Mouse (Mus musculus) CH12.LX (cell line): Measurements from ENCODE around the gene Urm1. TPM values are rescaled to one million over a fixed set of nuclear protein-coding genes. Genes with fewer than 3 reads are reported as not detected.
A peak's percentile ranks its signal among the peaks of the same experiment; 100 is the strongest.

Experiments used
- DNase-seq: peaks from one replicate; pipeline ENCODE4 v3.0.0-alpha.2; 2013; ENCODE audit errors: extremely low read depth
- H3K27ac ChIP-seq: 2 replicates; pipeline ENCODE4 v1.5.1; 2012; ENCODE audit warnings: low read depth, mild to moderate bottlenecking, control low read depth, moderate library complexity; ENCODE audit not compliant: insufficient read depth
- H3K27me3 ChIP-seq: replicated peaks from 2 replicates; pipeline ENCODE3; 2012; ENCODE audit warnings: inconsistent platforms
- H3K36me3 ChIP-seq, 2 experiments: replicated peaks in 1 of 2; 2 replicates each; pipeline versions ENCODE3 to v1.6.1; 2012; ENCODE audit warnings: inconsistent platforms in 1 of 2, low read length in 1 of 2, mild to moderate bottlenecking in 1 of 2, mixed read lengths in 1 of 2, moderate library complexity in 1 of 2; ENCODE audit not compliant: control insufficient read depth in 1 of 2, insufficient read depth in 1 of 2
- H3K4me1 ChIP-seq, 2 experiments: 2 replicates each; pipeline ENCODE4 v1.6.1; 2012; ENCODE audit warnings: inconsistent platforms in 1 of 2, moderate library complexity in 1 of 2; ENCODE audit not compliant: insufficient read depth in 2 of 2, control insufficient read depth in 1 of 2
- H3K4me2 ChIP-seq: 2 replicates; pipeline ENCODE4 v1.6.1; 2012; ENCODE audit warnings: low read depth, mild to moderate bottlenecking, control low read depth; ENCODE audit not compliant: poor library complexity, insufficient read depth, severe bottlenecking
- H3K4me3 ChIP-seq, 3 experiments: fragments of 150-350 bp in 1 of 3; sonication (generic) in 1 of 3; replicated peaks in 1 of 3; 2 replicates each; pipeline versions ENCODE3 to v1.5.1; 2011 to 2012; ENCODE audit warnings: low read depth in 2 of 3, low read length in 2 of 3, mild to moderate bottlenecking in 2 of 3, moderate library complexity in 2 of 3, control low read depth in 1 of 3, improper control_type of control experiment in 1 of 3, inconsistent platforms in 1 of 3, mixed read lengths in 1 of 3; ENCODE audit not compliant: poor library complexity in 1 of 3
- H3K79me2 ChIP-seq: replicated peaks from 2 replicates; pipeline ENCODE4 v1.6.1; 2012; ENCODE audit warnings: mild to moderate bottlenecking, moderate library complexity; ENCODE audit not compliant: control insufficient read depth, poor library complexity, insufficient read depth, severe bottlenecking; ENCODE audit errors: extremely low read depth
- H3K9ac ChIP-seq: 2 replicates; pipeline ENCODE4 v1.6.1; 2012; ENCODE audit warnings: low read depth, mild to moderate bottlenecking, control low read depth, moderate library complexity; ENCODE audit not compliant: insufficient read depth
- H3K9me3 ChIP-seq: replicated peaks from 2 replicates; pipeline ENCODE3; 2012; ENCODE audit warnings: low read length, inconsistent platforms, mixed read lengths
- CHD1 ChIP-seq: IDR thresholded peaks from 2 replicates; pipeline ENCODE4 v1.6.1; 2012; ENCODE audit warnings: low read depth, low read length, improper control_type of control experiment, inconsistent platforms
- CHD2 ChIP-seq: IDR thresholded peaks from 2 replicates; pipeline ENCODE4 v1.6.1; 2011; ENCODE audit warnings: low read length, improper control_type of control experiment
- CTCF ChIP-seq, 2 experiments: IDR thresholded peaks in 1 of 2; conservative IDR thresholded peaks in 1 of 2; 2 replicates each; pipeline ENCODE4 v1.5.1; 2011 to 2012; ENCODE audit warnings: low read depth in 2 of 2, low read length in 2 of 2, improper control_type of control experiment in 1 of 2, inconsistent platforms in 1 of 2, mild to moderate bottlenecking in 1 of 2, moderate library complexity in 1 of 2
- EP300 ChIP-seq: IDR thresholded peaks from 2 replicates; pipeline ENCODE4 v1.6.1; 2011; ENCODE audit warnings: low read length, improper control_type of control experiment
- GABPA ChIP-seq: IDR thresholded peaks from 2 replicates; pipeline ENCODE4 v1.6.1; 2012; ENCODE audit warnings: low read depth, low read length, improper control_type of control experiment, inconsistent platforms; ENCODE audit not compliant: insufficient replicate concordance
- HCFC1 ChIP-seq: IDR thresholded peaks from 2 replicates; pipeline ENCODE4 v1.6.1; 2012; ENCODE audit warnings: low read depth, mild to moderate bottlenecking, inconsistent platforms, low read length, improper control_type of control experiment
- IRF4 ChIP-seq: IDR thresholded peaks from 2 replicates; pipeline ENCODE4 v1.6.1; 2014; ENCODE audit warnings: low read depth, mild to moderate bottlenecking, inconsistent platforms, low read length, improper control_type of control experiment
- JUND ChIP-seq: conservative IDR thresholded peaks from 2 replicates; pipeline ENCODE4 v1.6.1; 2011; ENCODE audit warnings: low read depth, low read length, improper control_type of control experiment
- KAT2A ChIP-seq: IDR thresholded peaks from 2 replicates; pipeline ENCODE4 v1.6.1; 2012; ENCODE audit warnings: low read length, improper control_type of control experiment, inconsistent platforms; ENCODE audit not compliant: insufficient replicate concordance
- MAX ChIP-seq: IDR thresholded peaks from 2 replicates; pipeline ENCODE4 v1.6.1; 2011; ENCODE audit warnings: low read length, improper control_type of control experiment
- MEF2A ChIP-seq: IDR thresholded peaks from 2 replicates; pipeline ENCODE4 v1.6.1; 2014; ENCODE audit warnings: low read depth, mild to moderate bottlenecking, inconsistent platforms, low read length, improper control_type of control experiment, borderline replicate concordance
- MXI1 ChIP-seq: IDR thresholded peaks from 2 replicates; pipeline ENCODE4 v1.6.1; 2011; ENCODE audit warnings: mild to moderate bottlenecking, low read depth, low read length, improper control_type of control experiment
- MYC ChIP-seq: IDR thresholded peaks from 2 replicates; pipeline ENCODE4 v1.6.1; 2011; ENCODE audit warnings: low read depth, mild to moderate bottlenecking, improper control_type of control experiment, low read length
- NELFE ChIP-seq: IDR thresholded peaks from 2 replicates; pipeline ENCODE4 v1.6.1; 2011; ENCODE audit warnings: low read depth, low read length, improper control_type of control experiment
- PAX5 ChIP-seq: IDR thresholded peaks from 2 replicates; pipeline ENCODE4 v1.6.1; 2012; ENCODE audit warnings: low read length, inconsistent platforms, mixed read lengths
- POLR2A ChIP-seq: IDR thresholded peaks from 2 replicates; pipeline ENCODE4 v1.6.1; 2011; ENCODE audit warnings: low read depth, mild to moderate bottlenecking, improper control_type of control experiment, low read length
- POLR2AphosphoS2 ChIP-seq: IDR thresholded peaks from 2 replicates; pipeline ENCODE4 v1.6.1; 2011; ENCODE audit warnings: low read depth, low read length, improper control_type of control experiment
- RAD21 ChIP-seq: IDR thresholded peaks from 2 replicates; pipeline ENCODE4 v1.6.1; 2011; ENCODE audit warnings: low read depth, mild to moderate bottlenecking, low read length, improper control_type of control experiment, moderate library complexity
- RCOR1 ChIP-seq: conservative IDR thresholded peaks from 2 replicates; pipeline ENCODE4 v1.6.1; 2012; ENCODE audit warnings: low read depth, mild to moderate bottlenecking, inconsistent platforms, low read length, improper control_type of control experiment
- SIN3A ChIP-seq: IDR thresholded peaks from 2 replicates; pipeline ENCODE4 v1.6.1; 2012; ENCODE audit warnings: low read length, improper control_type of control experiment, inconsistent platforms
- SMC3 ChIP-seq: IDR thresholded peaks from 2 replicates; pipeline ENCODE4 v1.6.1; 2011; ENCODE audit warnings: low read depth, low read length, improper control_type of control experiment
- UBTF ChIP-seq: IDR thresholded peaks from 2 replicates; pipeline ENCODE4 v1.6.1; 2012; ENCODE audit warnings: low read depth, mild to moderate bottlenecking, inconsistent platforms, low read length, improper control_type of control experiment, moderate library complexity
- USF1 ChIP-seq: IDR thresholded peaks from 2 replicates; pipeline ENCODE4 v1.6.1; 2014; ENCODE audit warnings: low read depth, mild to moderate bottlenecking, inconsistent platforms, low read length, improper control_type of control experiment
- USF2 ChIP-seq: conservative IDR thresholded peaks from 2 replicates; pipeline ENCODE4 v1.6.1; 2011; ENCODE audit warnings: low read depth, low read length, improper control_type of control experiment
- ZC3H11A ChIP-seq: IDR thresholded peaks from 2 replicates; pipeline ENCODE4 v1.6.1; 2012; ENCODE audit warnings: low read depth, mild to moderate bottlenecking, inconsistent platforms, low read length, improper control_type of control experiment
- ZKSCAN1 ChIP-seq: IDR thresholded peaks from 2 replicates; pipeline ENCODE4 v1.6.1; 2012; ENCODE audit warnings: low read depth, inconsistent platforms, low read length, improper control_type of control experiment, borderline replicate concordance
- dilution Hi-C: fragments of 300-500 bp; cut with MboI; formaldehyde crosslinking; loops from 2 replicates; pipeline ENCODE4 v1.14.3; 2020; ENCODE audit warnings: low sequenced_read_pairs; ENCODE audit not compliant: extremely low pct_unique_long_range_greater_than_20kb, extremely low pct_ligation_motif_present
- in situ Hi-C: fragments of 300-500 bp; cut with MboI; formaldehyde crosslinking; loops from 3 replicates; pipeline ENCODE4 v1.14.3; 2019; ENCODE audit warnings: low sequenced_read_pairs, low pct_ligation_motif_present, low pct_unique_long_range_greater_than_20kb, mixed read lengths
- polyA plus RNA-seq: library from polyadenylated mRNA; unstranded; fragments of >175 nt; gene quantifications from 2 replicates; pipeline ENCODE4 v1.2.1, GENCODE M21; 2012; ENCODE audit warnings: low read depth; ENCODE audit not compliant: insufficient read length
- total RNA-seq, 2 experiments: library from RNA; depleted of rRNA; stranded (reverse); fragments of 300-350 nt in 1 of 2; fragments of >200 nt in 1 of 2; gene quantifications; 2 replicates each; pipeline ENCODE4 v1.2.3; 2012 to 2014

The Urm1 gene
- total and polyA plus RNA-seq, 3 experiments: 25.6 to 31.9 (median 29.2) TPM

DNA sequence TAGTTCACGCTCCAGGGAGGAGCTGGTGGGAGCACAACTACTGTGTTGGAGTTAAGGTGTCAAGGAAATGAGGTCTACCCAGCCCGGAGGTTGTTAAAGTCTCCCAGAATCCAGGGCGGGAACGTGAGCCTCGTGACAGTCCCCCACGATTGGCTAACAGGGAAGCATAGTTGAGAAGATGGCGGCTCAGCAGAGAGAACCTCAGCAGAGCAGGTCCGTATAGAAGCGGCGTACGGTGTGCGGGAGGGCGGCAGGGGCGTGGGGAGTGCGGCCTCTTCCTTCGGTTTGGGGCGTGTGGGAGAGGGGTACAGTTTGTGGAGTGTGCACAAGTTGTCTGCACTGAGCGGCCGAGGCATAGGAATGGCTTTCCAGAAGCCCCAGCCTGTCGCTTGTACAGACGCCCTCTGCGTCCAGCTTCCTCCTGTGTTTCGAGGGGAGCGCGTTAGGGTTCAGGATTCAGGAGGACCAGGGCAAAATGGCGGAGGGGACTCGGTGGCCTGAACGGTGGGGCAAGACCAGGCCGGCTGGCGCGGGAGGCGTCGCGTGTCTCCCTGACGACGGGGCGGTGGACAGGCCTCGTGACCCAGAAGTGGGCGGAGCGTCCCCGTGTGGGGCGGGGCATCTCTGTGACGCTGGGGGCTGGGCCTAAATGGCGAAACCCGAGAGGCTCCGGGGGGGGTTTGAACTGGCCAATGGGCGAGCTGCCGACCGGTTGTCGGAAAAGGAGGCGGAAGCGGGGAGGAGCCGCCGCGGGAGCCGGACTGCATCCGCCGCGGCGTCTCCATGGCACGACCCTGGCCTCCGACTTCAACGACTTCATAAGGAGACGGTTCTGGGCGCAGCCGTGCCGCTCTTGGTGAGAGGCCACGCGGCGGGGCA is 69.4 kb downstream of the Urm1 start, which contains the start of gene Odf2 (continued):
- TF ChIP-seq CHD1 (no peak), ZC3H11A (no peak), KAT2A (0 out of 2 replicates have a peak, but pooled peaks have one; percentile 17), RAD21 (no peak), SMC3 (no peak), RCOR1 (no peak), ZKSCAN1 (no peak), HCFC1 (peak; percentile 59), USF2 (peak; percentile 58; the same call in 1 of the 2 replicates)

DNA sequence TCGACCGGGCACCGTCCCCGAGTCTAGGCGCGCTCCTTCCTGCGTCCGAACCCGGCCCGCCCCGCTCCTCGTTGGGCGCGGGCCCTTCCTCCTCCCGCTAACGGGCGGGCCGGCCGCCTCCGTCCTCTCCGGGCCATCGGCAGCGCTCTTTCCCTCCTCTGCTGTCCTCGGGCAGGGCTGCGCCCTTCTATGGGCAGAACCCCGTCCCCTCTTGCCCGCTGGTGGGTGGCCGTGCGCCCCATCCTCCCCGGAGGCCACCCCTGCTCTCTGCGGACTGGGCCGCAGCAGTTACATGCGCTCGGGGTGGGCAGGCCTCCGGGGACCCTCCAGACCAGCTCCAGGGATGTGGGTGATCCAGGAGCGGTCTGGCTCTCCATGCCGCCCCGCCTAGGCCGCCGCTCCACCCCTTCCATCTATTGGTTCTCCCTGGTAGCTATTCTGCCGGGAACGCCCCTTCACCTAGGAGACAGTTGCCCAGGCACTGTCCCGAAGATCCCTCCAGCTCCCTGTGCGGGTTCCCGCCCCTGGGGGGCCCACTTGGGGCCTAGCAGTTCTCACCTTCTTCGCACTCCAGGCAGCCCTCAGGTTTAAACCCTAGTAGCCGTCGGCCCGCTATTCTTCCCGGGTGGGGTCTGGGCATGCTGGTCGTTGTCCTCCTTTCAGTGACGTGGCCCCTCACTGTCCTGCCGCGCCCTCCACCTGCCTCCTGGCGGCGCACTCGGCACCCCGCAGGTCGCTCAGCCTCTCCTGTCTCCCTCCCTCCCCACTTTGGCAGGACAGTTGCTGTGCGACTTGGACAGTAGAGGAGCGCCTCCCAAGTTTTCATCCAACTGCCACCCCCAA is 70.3 kb downstream of the Urm1 start:
- Histone ChIP-seq H3K27me3 (peaks cover 16% of the 10 kb centered on the region), H3K4me2 (peak overlapping the region; percentile 83), H3K4me1 (peaks cover 4 to 22% of the 10 kb centered on the region in 2 experiments; a peak in 3 of 4 replicates), H3K4me3 (peak overlapping the region; percentile 77 to 98 (median 83)), H3K79me2 (peaks cover 8% of the 10 kb centered on the region; the same call in 1 of the 2 replicates), H3K27ac (peak overlapping the region; percentile 27; the same call in 1 of the 2 replicates), H3K9me3 (peaks cover 9% of the 10 kb centered on the region), H3K36me3 (peaks cover 29 to 39% of the 10 kb centered on the region in 2 experiments), H3K9ac (peak overlapping the region; percentile 85)
- dilution Hi-C loops (no loop called here), in situ Hi-C loops (no loop called here)
- DNase-seq: peak; percentile 87
- no peak for TF ChIP-seq IRF4
- TF ChIP-seq CHD2: no peak
- TF ChIP-seq SMC3: peak; percentile 7; the same call in 1 of the 2 replicates
- 0 out of 2 replicates have a peak, but pooled peaks have one; percentile 1 for TF ChIP-seq MYC
- 0 out of 2 replicates have a peak, but pooled peaks have one; percentile 36 for TF ChIP-seq UBTF
- TF ChIP-seq MAX: peak; percentile 12; the same call in 1 of the 2 replicates
- no peak for TF ChIP-seq MEF2A
- TF ChIP-seq PAX5: no peak
- no peak for TF ChIP-seq POLR2AphosphoS2
- TF ChIP-seq RCOR1: no peak
- peak; percentile 92 for TF ChIP-seq MXI1
- TF ChIP-seq SIN3A: peak; percentile 21
- peak; percentile 62 for TF ChIP-seq POLR2A
- no peak for TF ChIP-seq JUND
- TF ChIP-seq CTCF (conservative IDR thresholded peaks at IDR 0.05 in 1 of 2, IDR thresholded peaks at IDR 0.05 in 1 of 2; ENCODE audit: low read depth in 2 of 2, low read length in 2 of 2): peak in 1 of 2 experiments; percentile 53; a peak in 2 of 4 replicates
- TF ChIP-seq EP300: no peak
- no peak for TF ChIP-seq NELFE
- TF ChIP-seq GABPA: no peak
- TF ChIP-seq USF1: no peak
